Mouse (Mus musculus) embryonic fibroblast, embryonic 13.5 days (primary cell): ENCODE data around the gene Nr3c2.

Experiments
- CTCF ChIP-seq: IDR thresholded peaks from 2 replicates; pipeline ENCODE4 v1.5.1; 2011; ENCODE audit warnings: mild to moderate bottlenecking, control low read depth, low read length, moderate library complexity, borderline replicate concordance; ENCODE audit not compliant: insufficient read depth
- POLR2A ChIP-seq: IDR thresholded peaks from 2 replicates; pipeline ENCODE4 v1.6.1; 2011; ENCODE audit warnings: low read depth, mild to moderate bottlenecking, control low read depth, low read length, moderate library complexity

- TF ChIP-seq CTCF: no peak
- TF ChIP-seq POLR2A: no peak
Observed at GRCm38 (mm10) chr8:77257085-77257451, 357.8 kb downstream of the Nr3c2 start.
